Mouse (Mus musculus) bone marrow macrophage, adult 2 months (primary cell): ENCODE results near the gene Zc3h12d. TPM values are rescaled to one million over a fixed set of nuclear protein-coding genes. Genes with fewer than 3 reads are reported as not detected.
"Not testable (repeated sequence)": the region's sequence is repeated elsewhere in the genome, so short reads cannot be mapped to it uniquely, and the experiment has no call there.

Source experiments
- H3K27ac ChIP-seq: 2 replicates; pipeline ENCODE4 v1.5.1; 2012; ENCODE audit warnings: low read depth, low read length; ENCODE audit not compliant: insufficient read depth
- H3K4me1 ChIP-seq: 2 replicates; pipeline ENCODE4 v1.6.1; 2012; ENCODE audit warnings: low read length; ENCODE audit not compliant: control insufficient read depth, insufficient read depth
- H3K4me3 ChIP-seq: 2 replicates; pipeline ENCODE4 v1.5.1; 2012; ENCODE audit warnings: mild to moderate bottlenecking, low read length, moderate library complexity; ENCODE audit not compliant: insufficient read depth
- CTCF ChIP-seq: IDR thresholded peaks from 2 replicates; pipeline ENCODE4 v1.5.1; 2012; ENCODE audit warnings: low read depth, mild to moderate bottlenecking, low read length, moderate library complexity
- POLR2A ChIP-seq: IDR thresholded peaks from 2 replicates; pipeline ENCODE4 v1.6.1; 2012; ENCODE audit warnings: mild to moderate bottlenecking, low read depth, low read length, borderline replicate concordance
- polyA plus RNA-seq: library from polyadenylated mRNA; stranded (reverse); fragments of >200 nt; gene quantifications from 2 replicates; pipeline ENCODE4 v1.2.4, GENCODE M21; 2012; ENCODE audit not compliant: missing spikeins, insufficient read depth, insufficient read length

The Zc3h12d gene
- polyA plus RNA-seq, 1 experiment, result 29.5 TPM

GRCm38 (mm10) chr10:7870571-7871315, 38.5 kb downstream of the Zc3h12d start:
- Histone ChIP-seq H3K27ac (no peak overlapping the region), H3K4me1 (no peaks in the 10 kb centered on the region), H3K4me3 (no peak overlapping the region)
- TF ChIP-seq POLR2A, result no peak
- TF ChIP-seq CTCF, result peak; percentile 78

DNA sequence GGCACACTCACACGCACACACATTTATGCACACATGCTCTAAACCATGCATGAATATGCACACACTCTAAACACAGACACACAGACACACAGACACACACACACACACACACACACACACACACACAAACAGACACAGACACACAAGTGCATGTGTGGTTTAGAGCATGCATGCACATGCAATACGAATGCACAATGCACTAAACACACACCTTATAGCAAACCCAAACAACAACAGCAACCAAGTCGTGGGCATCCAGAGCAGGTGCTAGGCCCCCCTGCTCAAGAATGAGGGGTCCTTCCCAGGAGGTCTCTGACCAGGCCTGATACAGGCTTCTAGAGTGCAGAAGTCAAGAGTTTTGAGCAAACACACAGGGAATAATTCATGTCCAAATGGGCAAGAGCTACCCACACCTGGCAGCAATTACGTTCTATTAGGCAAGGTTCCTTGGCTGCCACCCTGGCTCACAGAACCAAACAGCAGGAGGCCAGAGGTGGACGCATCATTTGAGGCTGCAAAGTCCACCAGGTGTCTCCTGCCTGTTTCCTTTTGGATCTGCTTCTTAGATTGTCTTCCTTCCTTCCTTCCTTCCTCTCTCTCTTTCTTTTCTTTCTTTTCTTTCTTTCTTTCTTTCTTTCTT, 39.2 kb downstream of the Zc3h12d start:
- Histone ChIP-seq H3K4me1 (no peaks in the 10 kb centered on the region), H3K27ac (no peak overlapping the region), H3K4me3 (no peak overlapping the region)
- TF ChIP-seq POLR2A (no peak), CTCF (no peak)

- H3K4me3 ChIP-seq, result no peak overlapping the region
These were observed 41.9 kb downstream of the Zc3h12d start for GRCm38 (mm10) chr10:7874194-7874593.

DNA sequence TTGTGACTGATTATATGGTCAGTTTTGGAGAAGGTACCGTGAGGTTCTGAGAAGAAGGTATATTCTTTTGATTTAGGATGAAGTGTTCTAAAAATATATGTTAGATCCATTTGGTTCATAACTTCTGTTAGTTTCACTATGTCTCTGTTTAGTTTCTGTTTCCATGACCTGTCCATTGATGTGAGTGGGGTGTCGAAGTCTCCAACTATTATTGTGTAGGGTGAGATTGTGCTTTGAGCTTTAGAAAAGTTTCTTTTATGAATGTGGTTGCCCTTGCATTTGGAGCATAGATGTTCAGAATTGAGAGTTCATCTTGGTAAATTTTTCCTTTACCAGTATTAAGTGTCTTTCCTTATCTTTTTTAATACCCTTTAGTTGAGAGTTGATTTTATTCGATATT, 48.0 kb downstream of the Zc3h12d start:
- not testable (repeated sequence) for H3K4me3 ChIP-seq, H3K27ac ChIP-seq, H3K4me1 ChIP-seq

More at GRCm38 (mm10) chr10:7874194-7874593, 41.9 kb downstream of the Zc3h12d start:
- H3K4me1 ChIP-seq, result no peaks in the 10 kb centered on the region
- H3K27ac ChIP-seq, result no peak overlapping the region
- TF ChIP-seq CTCF (no peak), POLR2A (no peak)

DNA sequence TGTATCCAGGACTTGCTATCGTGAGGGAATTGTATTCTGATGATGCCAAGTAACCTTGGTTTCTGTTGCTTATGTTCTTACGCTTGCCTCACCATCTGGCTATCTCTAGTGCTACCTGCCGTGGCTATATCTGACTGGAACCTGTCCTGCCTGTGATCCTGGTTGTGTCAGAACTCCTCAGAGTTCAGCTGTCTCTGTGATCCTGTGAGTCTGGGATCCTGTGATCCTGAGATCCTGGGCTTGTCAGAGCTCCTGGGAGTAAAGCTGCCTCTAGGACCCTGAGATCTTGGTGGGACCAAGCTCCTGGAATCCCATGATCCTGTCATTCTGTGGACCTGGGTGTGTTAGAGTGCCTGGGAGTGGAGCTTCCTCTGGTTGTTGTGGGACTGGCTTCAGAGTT, 49.7 kb downstream of the Zc3h12d start:
- H3K4me1 ChIP-seq, result no peaks in the 10 kb centered on the region
- no peak overlapping the region for H3K4me3 ChIP-seq
- no peak overlapping the region for H3K27ac ChIP-seq
- no peak for TF ChIP-seq POLR2A
- TF ChIP-seq CTCF, result no peak

DNA sequence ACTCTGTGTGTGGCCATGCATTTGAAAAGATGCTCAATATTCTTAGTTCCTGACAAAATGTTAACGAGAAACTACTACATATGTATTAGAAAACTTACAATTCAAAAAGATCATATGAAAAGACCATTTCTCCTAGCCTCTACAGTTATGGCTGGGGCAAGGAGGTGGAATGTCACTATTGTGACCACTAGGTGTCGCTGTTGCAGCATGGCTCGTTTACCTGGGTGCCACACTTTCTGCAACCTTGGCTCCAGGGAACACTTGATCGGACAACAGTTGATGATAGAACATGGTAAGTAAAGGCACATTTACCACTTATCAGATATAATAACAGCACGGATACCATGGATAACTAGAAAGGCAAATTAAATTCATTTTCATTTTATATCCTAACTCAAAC, 51.3 kb downstream of the Zc3h12d start:
- Histone ChIP-seq H3K4me3 (no peak overlapping the region), H3K4me1 (peaks cover 9% of the 10 kb centered on the region), H3K27ac (no peak overlapping the region)
- TF ChIP-seq CTCF (peak; percentile 95), POLR2A (no peak)

GRCm38 (mm10) chr10:7888256-7888868, 56.1 kb downstream of the Zc3h12d start:
- Histone ChIP-seq H3K27ac (peak overlapping the region; percentile 67), H3K4me1 (peaks cover 14% of the 10 kb centered on the region), H3K4me3 (peak overlapping the region; percentile 46)
- TF ChIP-seq CTCF, result no peak
- no peak for TF ChIP-seq POLR2A

GRCm38 (mm10) chr10:7900719-7901627, 68.7 kb downstream of the Zc3h12d start:
- H3K27ac ChIP-seq, result no peak overlapping the region
- TF ChIP-seq CTCF (no peak), POLR2A (no peak)
- H3K4me1 ChIP-seq, result no peaks in the 10 kb centered on the region
- H3K4me3 ChIP-seq, result no peak overlapping the region

GRCm38 (mm10) chr10:7904157-7904556, 71.9 kb downstream of the Zc3h12d start:
- Histone ChIP-seq H3K27ac (no peak overlapping the region), H3K4me3 (no peak overlapping the region), H3K4me1 (no peaks in the 10 kb centered on the region)
- TF ChIP-seq CTCF (no peak), POLR2A (no peak)

DNA sequence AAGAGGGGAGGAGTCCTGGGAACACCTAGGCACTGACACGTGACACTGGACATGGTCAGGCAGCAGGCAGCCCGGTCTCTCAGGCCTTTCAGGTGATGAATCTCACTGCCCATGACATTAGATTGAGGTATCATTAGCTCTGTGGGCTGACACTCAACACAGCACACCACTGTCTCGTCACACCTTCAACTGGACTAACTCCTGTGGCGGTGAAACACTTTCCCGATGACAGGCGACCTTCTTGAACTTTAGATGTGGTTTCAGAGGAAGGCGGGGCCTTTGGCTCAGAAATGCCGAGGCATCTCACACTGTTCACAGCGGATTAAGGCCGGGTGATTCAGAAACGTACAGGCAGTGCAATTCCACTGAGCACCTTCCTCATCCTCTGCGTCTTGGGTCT, 74.9 kb downstream of the Zc3h12d start:
- H3K27ac ChIP-seq, result no peak overlapping the region
- H3K4me3 ChIP-seq, result no peak overlapping the region
- TF ChIP-seq POLR2A (no peak), CTCF (no peak)
- no peaks in the 10 kb centered on the region for H3K4me1 ChIP-seq
